Mouse (Mus musculus) liver, postnatal 0 days (tissue): ENCODE results near the gene Saal1.
A peak's percentile ranks its signal among the peaks of the same experiment; 100 is the strongest.

Experiments used
- CTCF ChIP-seq: sonication (generic); IDR thresholded peaks from 2 replicates; pipeline ENCODE4 v1.5.1; 2016; ENCODE audit warnings: antibody characterized with exemption, low read depth
- EP300 ChIP-seq: IDR thresholded peaks from 2 replicates; pipeline ENCODE4 v1.6.1; 2016; ENCODE audit warnings: antibody characterized with exemption, low read depth, mild to moderate bottlenecking

GRCm38 (mm10) chr7:46714518-46714917, 4.0 kb upstream of the Saal1 start:
- no peak for TF ChIP-seq EP300
- TF ChIP-seq CTCF = peak; percentile 96
